Mouse (Mus musculus): ENCODE data around the gene Spem1. TPM values are rescaled to one million over a fixed set of nuclear protein-coding genes. Genes with fewer than 3 reads are reported as not detected.

The Spem1 gene
- polyA plus RNA-seq, 1 experiment from 2014 or later: not detected

- no peaks in the 10 kb centered on the region for H3K36me3 ChIP-seq (ENCODE audit: control insufficient read depth, insufficient read depth)
- no peak overlapping the region for H3K4me3 ChIP-seq (ENCODE audit: low read depth, low read length)
- H3K9ac ChIP-seq (ENCODE audit: low read depth, low read length): no peak overlapping the region
- no peaks in the 10 kb centered on the region for H3K9me3 ChIP-seq (replicated peaks; ENCODE audit: control insufficient read depth, low read length)
- no peaks in the 10 kb centered on the region; the same call in 1 of the 2 replicates for H3K4me1 ChIP-seq (ENCODE audit: control insufficient read depth, low read depth, low read length)
- no peak overlapping the region for H3K27ac ChIP-seq (ENCODE audit: low read length)
- 61% methylated on average over 7 of the region's 7 CpGs for WGBS (ENCODE audit: insufficient replicate concordance)
- no peak for ATAC-seq (ENCODE audit: low read depth)
- peaks cover 13% of the 10 kb centered on the region for H3K27me3 ChIP-seq (ENCODE audit: control insufficient read depth, insufficient read depth, low read depth, low read length)
- H3K4me2 ChIP-seq (ENCODE audit: low read depth, low read length): no peak overlapping the region
Measured at GRCm38 (mm10) chr11:69778985-69779384, 43.0 kb downstream of the Spem1 start.

- peaks cover 13% of the 10 kb centered on the region for H3K27me3 ChIP-seq (ENCODE audit: control insufficient read depth, insufficient read depth, low read depth, low read length)
- H3K4me1 ChIP-seq (ENCODE audit: control insufficient read depth, low read depth, low read length): no peaks in the 10 kb centered on the region
- no peaks in the 10 kb centered on the region for H3K9me3 ChIP-seq (replicated peaks; ENCODE audit: control insufficient read depth, low read length)
- no peak for ATAC-seq (ENCODE audit: low read depth)
- H3K4me2 ChIP-seq (ENCODE audit: low read depth, low read length): no peak overlapping the region
- whole genome bisulfite sequencing (ENCODE audit: insufficient replicate concordance): 52% methylated on average over 23 of the region's 23 CpGs
- H3K36me3 ChIP-seq (ENCODE audit: control insufficient read depth, insufficient read depth): no peaks in the 10 kb centered on the region
- H3K9ac ChIP-seq (ENCODE audit: low read depth, low read length): no peak overlapping the region
- H3K4me3 ChIP-seq (ENCODE audit: low read depth, low read length): no peak overlapping the region
- H3K27ac ChIP-seq (ENCODE audit: low read length): no peak overlapping the region
Measured at GRCm38 (mm10) chr11:69778258-69778982, 43.6 kb downstream of the Spem1 start.

GRCm38 (mm10) chr11:69777504-69778257, 44.3 kb downstream of the Spem1 start:
- Histone ChIP-seq H3K27ac (ENCODE audit: low read length) (no peak overlapping the region), H3K9ac (ENCODE audit: low read depth, low read length) (no peak overlapping the region), H3K27me3 (ENCODE audit: control insufficient read depth, insufficient read depth, low read depth, low read length) (peaks cover 13% of the 10 kb centered on the region), H3K4me2 (ENCODE audit: low read depth, low read length) (no peak overlapping the region), H3K9me3 (replicated peaks; ENCODE audit: control insufficient read depth, low read length) (no peaks in the 10 kb centered on the region), H3K36me3 (ENCODE audit: control insufficient read depth, insufficient read depth) (no peaks in the 10 kb centered on the region), H3K4me1 (ENCODE audit: control insufficient read depth, low read depth, low read length) (no peaks in the 10 kb centered on the region), H3K4me3 (ENCODE audit: low read depth, low read length) (no peak overlapping the region)
- 51% methylated on average over 26 of the region's 26 CpGs for WGBS (ENCODE audit: insufficient replicate concordance)
- no peak for ATAC-seq (ENCODE audit: low read depth)

- Histone ChIP-seq H3K27ac (ENCODE audit: low read length) (no peak overlapping the region), H3K4me1 (ENCODE audit: control insufficient read depth, low read depth, low read length) (no peaks in the 10 kb centered on the region), H3K27me3 (ENCODE audit: control insufficient read depth, insufficient read depth, low read depth, low read length) (peaks cover 10% of the 10 kb centered on the region), H3K9ac (ENCODE audit: low read depth, low read length) (no peak overlapping the region), H3K36me3 (ENCODE audit: control insufficient read depth, insufficient read depth) (no peaks in the 10 kb centered on the region), H3K4me2 (ENCODE audit: low read depth, low read length) (no peak overlapping the region), H3K9me3 (replicated peaks; ENCODE audit: control insufficient read depth, low read length) (no peaks in the 10 kb centered on the region), H3K4me3 (ENCODE audit: low read depth, low read length) (no peak overlapping the region)
- 75% methylated on average over 19 of the region's 20 CpGs for WGBS (ENCODE audit: insufficient replicate concordance)
- ATAC-seq (ENCODE audit: low read depth): no peak
Measured at GRCm38 (mm10) chr11:69776488-69776887, 45.5 kb downstream of the Spem1 start.

- peaks cover 8% of the 10 kb centered on the region for H3K27me3 ChIP-seq (ENCODE audit: control insufficient read depth, insufficient read depth, low read depth, low read length)
- H3K9me3 ChIP-seq (replicated peaks; ENCODE audit: control insufficient read depth, low read length): no peaks in the 10 kb centered on the region
- H3K4me2 ChIP-seq (ENCODE audit: low read depth, low read length): no peak overlapping the region
- 67% methylated on average over 10 of the region's 10 CpGs for WGBS (ENCODE audit: insufficient replicate concordance)
- H3K4me3 ChIP-seq (ENCODE audit: low read depth, low read length): no peak overlapping the region
- H3K4me1 ChIP-seq (ENCODE audit: control insufficient read depth, low read depth, low read length): no peaks in the 10 kb centered on the region
- H3K9ac ChIP-seq (ENCODE audit: low read depth, low read length): no peak overlapping the region
- H3K36me3 ChIP-seq (ENCODE audit: control insufficient read depth, insufficient read depth): no peaks in the 10 kb centered on the region
- ATAC-seq (ENCODE audit: low read depth): no peak
- H3K27ac ChIP-seq (ENCODE audit: low read length): no peak overlapping the region
Measured at GRCm38 (mm10) chr11:69775716-69776115, 46.3 kb downstream of the Spem1 start.

- no peak overlapping the region for H3K4me3 ChIP-seq (ENCODE audit: low read depth, low read length)
- no peak for ATAC-seq (ENCODE audit: low read depth)
- 34% methylated on average over 5 of the region's 5 CpGs for WGBS (ENCODE audit: insufficient replicate concordance)
- H3K27me3 ChIP-seq (ENCODE audit: control insufficient read depth, insufficient read depth, low read depth, low read length): peaks cover 7% of the 10 kb centered on the region
- H3K9ac ChIP-seq (ENCODE audit: low read depth, low read length): no peak overlapping the region
- H3K4me1 ChIP-seq (ENCODE audit: control insufficient read depth, low read depth, low read length): no peaks in the 10 kb centered on the region
- H3K9me3 ChIP-seq (replicated peaks; ENCODE audit: control insufficient read depth, low read length): no peaks in the 10 kb centered on the region
- no peak overlapping the region for H3K4me2 ChIP-seq (ENCODE audit: low read depth, low read length)
- no peak overlapping the region for H3K27ac ChIP-seq (ENCODE audit: low read length)
- H3K36me3 ChIP-seq (ENCODE audit: control insufficient read depth, insufficient read depth): no peaks in the 10 kb centered on the region
Measured at GRCm38 (mm10) chr11:69774961-69775360, 47.0 kb downstream of the Spem1 start.

Other genes starting within 250 kb of the Spem1 start
- gene Wrap53, start 241.9 kb downstream of the Spem1 start, polyA plus RNA-seq (2015; fragmentation: Nextera tagmentation; extraction: Ambion mirVana): 14.6 and 15.5 TPM in 2 replicates
- 55.5 and 55.8 TPM in 2 replicates for gene Trp53, start 241.8 kb downstream of the Spem1 start, polyA plus RNA-seq (2015; fragmentation: Nextera tagmentation; extraction: Ambion mirVana)
- gene Atp1b2, start 216.2 kb downstream of the Spem1 start, polyA plus RNA-seq (2015; fragmentation: Nextera tagmentation; extraction: Ambion mirVana): 11.2 and 12.6 TPM in 2 replicates
- gene Shbg, start 204.3 kb downstream of the Spem1 start, polyA plus RNA-seq (2015; fragmentation: Nextera tagmentation; extraction: Ambion mirVana): 26.2 and 27.9 TPM in 2 replicates
- gene Sat2, start 200.2 kb downstream of the Spem1 start, polyA plus RNA-seq (2015; fragmentation: Nextera tagmentation; extraction: Ambion mirVana): 10.4 and 11.5 TPM in 2 replicates
- gene Fxr2, start 189.2 kb downstream of the Spem1 start, polyA plus RNA-seq (2015; fragmentation: Nextera tagmentation; extraction: Ambion mirVana): 7.0 and 8.1 TPM in 2 replicates
- gene Sox15, start 166.9 kb downstream of the Spem1 start, polyA plus RNA-seq (2015; fragmentation: Nextera tagmentation; extraction: Ambion mirVana): 0.11 TPM in 1 of 2 replicates, not detected in the other
- 34.5 and 35.0 TPM in 2 replicates for gene Mpdu1, start 159.5 kb downstream of the Spem1 start, polyA plus RNA-seq (2015; fragmentation: Nextera tagmentation; extraction: Ambion mirVana)
- 32.0 and 35.4 TPM in 2 replicates for gene Cd68, start 156.0 kb downstream of the Spem1 start, polyA plus RNA-seq (2015; fragmentation: Nextera tagmentation; extraction: Ambion mirVana)
- 223 and 225 TPM in 2 replicates for gene Eif4a1, start 149.8 kb downstream of the Spem1 start, polyA plus RNA-seq (2015; fragmentation: Nextera tagmentation; extraction: Ambion mirVana)
- gene Senp3, start 140.1 kb downstream of the Spem1 start, polyA plus RNA-seq (2015; fragmentation: Nextera tagmentation; extraction: Ambion mirVana): 22.7 and 24.9 TPM in 2 replicates
- 0.17 and 0.40 TPM in 2 replicates for gene Tnfsf13, start 136.4 kb downstream of the Spem1 start, polyA plus RNA-seq (2015; fragmentation: Nextera tagmentation; extraction: Ambion mirVana)
- gene Tnfsf12, start 126.3 kb downstream of the Spem1 start, polyA plus RNA-seq (2015; fragmentation: Nextera tagmentation; extraction: Ambion mirVana): 2.5 and 2.8 TPM in 2 replicates
- 0.95 and 1.1 TPM in 2 replicates for gene Tnfsfm13, start 126.1 kb downstream of the Spem1 start, polyA plus RNA-seq (2015; fragmentation: Nextera tagmentation; extraction: Ambion mirVana)
- 11.1 and 11.9 TPM in 2 replicates for gene Polr2a, start 63.5 kb downstream of the Spem1 start, polyA plus RNA-seq (2015; fragmentation: Nextera tagmentation; extraction: Ambion mirVana)
- 0.07 TPM in 1 of 2 replicates, not detected in the other for gene Slc35g3, start 60.2 kb downstream of the Spem1 start, polyA plus RNA-seq (2015; fragmentation: Nextera tagmentation; extraction: Ambion mirVana)
- gene Zbtb4, start 56.3 kb downstream of the Spem1 start, polyA plus RNA-seq (2015; fragmentation: Nextera tagmentation; extraction: Ambion mirVana): 0.61 and 0.81 TPM in 2 replicates
- gene Chrnb1, start 26.2 kb downstream of the Spem1 start, polyA plus RNA-seq (2015; fragmentation: Nextera tagmentation; extraction: Ambion mirVana): 0.61 and 0.96 TPM in 2 replicates
- 0.19 and 0.21 TPM in 2 replicates for gene Fgf11, start 20.3 kb downstream of the Spem1 start, polyA plus RNA-seq (2015; fragmentation: Nextera tagmentation; extraction: Ambion mirVana)
- gene Tmem102, start 16.6 kb downstream of the Spem1 start, polyA plus RNA-seq (2015; fragmentation: Nextera tagmentation; extraction: Ambion mirVana): 0.62 and 1.0 TPM in 2 replicates
- not detected in 2 replicates for gene Gm39566, start 6.9 kb downstream of the Spem1 start, polyA plus RNA-seq (2015; fragmentation: Nextera tagmentation; extraction: Ambion mirVana)
- not detected in 2 replicates for gene Spem2, start 3.7 kb downstream of the Spem1 start, polyA plus RNA-seq (2015; fragmentation: Nextera tagmentation; extraction: Ambion mirVana)
- 0.66 and 0.83 TPM in 2 replicates for gene Nlgn2, start 15.6 kb upstream of the Spem1 start, polyA plus RNA-seq (2015; fragmentation: Nextera tagmentation; extraction: Ambion mirVana)
- 404 and 413 TPM in 2 replicates for gene Tmem256, start 16.3 kb upstream of the Spem1 start, polyA plus RNA-seq (2015; fragmentation: Nextera tagmentation; extraction: Ambion mirVana)
- gene Plscr3, start 24.2 kb upstream of the Spem1 start, polyA plus RNA-seq (2015; fragmentation: Nextera tagmentation; extraction: Ambion mirVana): 22.0 and 27.8 TPM in 2 replicates
- 0.74 and 0.96 TPM in 2 replicates for gene Tnk1, start 36.5 kb upstream of the Spem1 start, polyA plus RNA-seq (2015; fragmentation: Nextera tagmentation; extraction: Ambion mirVana)
- gene Tmem95, start 55.8 kb upstream of the Spem1 start, polyA plus RNA-seq (2015; fragmentation: Nextera tagmentation; extraction: Ambion mirVana): not detected in 2 replicates
- 1.3 and 1.4 TPM in 2 replicates for gene Kctd11, start 59.2 kb upstream of the Spem1 start, polyA plus RNA-seq (2015; fragmentation: Nextera tagmentation; extraction: Ambion mirVana)
- gene Acap1, start 73.4 kb upstream of the Spem1 start, polyA plus RNA-seq (2015; fragmentation: Nextera tagmentation; extraction: Ambion mirVana): 6.5 and 6.8 TPM in 2 replicates
- gene 2810408A11Rik, start 78.8 kb upstream of the Spem1 start, polyA plus RNA-seq (2015; fragmentation: Nextera tagmentation; extraction: Ambion mirVana): 0.46 and 0.76 TPM in 2 replicates
- 2.2 and 2.6 TPM in 2 replicates for gene Neurl4, start 78.9 kb upstream of the Spem1 start, polyA plus RNA-seq (2015; fragmentation: Nextera tagmentation; extraction: Ambion mirVana)
- gene Gps2, start 91.7 kb upstream of the Spem1 start, polyA plus RNA-seq (2015; fragmentation: Nextera tagmentation; extraction: Ambion mirVana): 81.1 and 83.1 TPM in 2 replicates
- gene Eif5a, start 99.8 kb upstream of the Spem1 start, polyA plus RNA-seq (2015; fragmentation: Nextera tagmentation; extraction: Ambion mirVana): 1,065 and 1,134 TPM in 2 replicates
- gene Ybx2, start 113.6 kb upstream of the Spem1 start, polyA plus RNA-seq (2015; fragmentation: Nextera tagmentation; extraction: Ambion mirVana): 0.18 TPM in 1 of 2 replicates, not detected in the other
- 18.4 and 22.6 TPM in 2 replicates for gene Slc2a4, start 126.0 kb upstream of the Spem1 start, polyA plus RNA-seq (2015; fragmentation: Nextera tagmentation; extraction: Ambion mirVana)
- 5.4 and 11.7 TPM in 2 replicates for gene Cldn7, start 142.6 kb upstream of the Spem1 start, polyA plus RNA-seq (2015; fragmentation: Nextera tagmentation; extraction: Ambion mirVana)
- 7.1 and 7.3 TPM in 2 replicates for gene Ctdnep1, start 159.0 kb upstream of the Spem1 start, polyA plus RNA-seq (2015; fragmentation: Nextera tagmentation; extraction: Ambion mirVana)
- 55.1 and 57.2 TPM in 2 replicates for gene Elp5, start 160.3 kb upstream of the Spem1 start, polyA plus RNA-seq (2015; fragmentation: Nextera tagmentation; extraction: Ambion mirVana)
- 255 and 280 TPM in 2 replicates for gene Gabarap, start 169.0 kb upstream of the Spem1 start, polyA plus RNA-seq (2015; fragmentation: Nextera tagmentation; extraction: Ambion mirVana)
- 17.5 and 18.2 TPM in 2 replicates for gene Phf23, start 173.6 kb upstream of the Spem1 start, polyA plus RNA-seq (2015; fragmentation: Nextera tagmentation; extraction: Ambion mirVana)
- gene Dvl2, start 178.4 kb upstream of the Spem1 start, polyA plus RNA-seq (2015; fragmentation: Nextera tagmentation; extraction: Ambion mirVana): 4.4 and 5.1 TPM in 2 replicates
- gene Acadvl, start 193.2 kb upstream of the Spem1 start, polyA plus RNA-seq (2015; fragmentation: Nextera tagmentation; extraction: Ambion mirVana): 127 and 138 TPM in 2 replicates
- gene Dlg4, start 194.8 kb upstream of the Spem1 start, polyA plus RNA-seq (2015; fragmentation: Nextera tagmentation; extraction: Ambion mirVana): 0.40 and 0.53 TPM in 2 replicates
- gene Asgr1, start 231.9 kb upstream of the Spem1 start, polyA plus RNA-seq (2015; fragmentation: Nextera tagmentation; extraction: Ambion mirVana): 5.0 and 6.0 TPM in 2 replicates

Data from liver, embryonic 16.5 days (tissue).